Mouse (Mus musculus): ENCODE data around the gene Emilin2. TPM values are rescaled to one million over a fixed set of nuclear protein-coding genes. Genes with fewer than 3 reads are reported as not detected.

The Emilin2 gene
- polyA plus RNA-seq (2012; fragmentation: generic; extraction: Trizol): 7.9 TPM
- long read RNA-seq, experiment 1, transcript Emilin2-203 (8 exons, 3,939 nt): major isoform, 17 of 35 reads
- long read RNA-seq, experiment 1, partial matches to known transcripts: 7 of 35 reads
- long read RNA-seq, experiment 1, other reads (novel, unspliced or antisense): 11 of 35 reads
- long read RNA-seq, experiment 2, transcript Emilin2-201 (8 exons, 3,906 nt): minor isoform, 41 of 520 reads
- long read RNA-seq, experiment 2, transcript Emilin2-203 (8 exons, 3,939 nt): major isoform, 437 of 520 reads
- long read RNA-seq, experiment 2, partial matches to known transcripts: 16 of 520 reads
- long read RNA-seq, experiment 2, other reads (novel, unspliced or antisense): 23 of 520 reads

DNA sequence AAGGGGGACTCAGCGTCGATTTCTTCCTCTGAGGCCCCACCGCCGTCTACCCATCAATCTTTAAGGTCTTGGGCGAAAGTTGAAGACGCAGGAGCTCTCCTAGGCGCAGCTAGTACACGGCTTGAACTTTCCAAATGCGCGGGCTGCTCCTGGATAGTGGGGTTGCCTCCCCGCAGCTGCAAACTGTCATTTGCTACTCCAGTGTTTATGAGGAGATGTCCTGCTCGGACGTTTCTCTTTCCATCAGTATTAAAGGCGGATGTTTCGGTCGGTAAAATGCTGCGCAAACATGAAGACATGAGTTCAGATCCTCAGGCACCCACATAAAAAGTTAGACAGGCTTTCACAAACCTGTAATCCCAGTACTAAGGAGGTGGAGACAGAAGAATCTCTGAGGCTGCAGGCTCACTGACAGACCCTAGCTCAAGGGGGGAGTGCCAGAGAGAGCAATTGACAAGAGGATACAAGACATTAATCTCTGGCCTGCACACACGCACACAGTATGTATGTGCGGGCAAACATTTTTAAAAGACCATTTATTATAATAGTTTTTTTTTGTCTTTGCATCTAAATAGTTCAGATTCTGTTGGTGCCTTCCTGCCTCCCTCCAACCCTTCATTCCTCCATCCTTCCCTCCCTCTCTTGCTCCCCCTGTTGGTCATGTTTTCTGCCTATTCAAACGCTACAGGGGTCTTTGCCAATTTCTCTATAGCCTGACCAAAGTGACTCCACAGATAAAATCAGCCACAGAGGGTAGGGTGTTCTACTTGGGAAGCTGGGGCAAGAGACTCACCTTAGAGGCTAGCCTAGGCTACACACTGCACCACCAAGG, at the start of gene Emilin2:
Emilin2 (minus strand) TSS at position 639 of the 832 bp plus-strand sequence.
- no peaks in the 10 kb centered on the region for H3K79me2 ChIP-seq (ENCODE audit: control insufficient read depth, insufficient read depth)
- no peak for TF ChIP-seq MYOD1 (IDR thresholded peaks at IDR 0.05; ENCODE audit: control insufficient read depth, insufficient read length, low read depth)
- no peak for TF ChIP-seq MAX (IDR thresholded peaks at IDR 0.05)
- TF ChIP-seq USF1 (IDR thresholded peaks at IDR 0.05; ENCODE audit: low read depth): no peak
- TF ChIP-seq CEBPB (IDR thresholded peaks at IDR 0.05; ENCODE audit: low read depth): no peak
- no peak for TF ChIP-seq CTCF (IDR thresholded peaks at IDR 0.05; ENCODE audit: control insufficient read depth, insufficient read depth, insufficient read length)
- TF ChIP-seq MYOG (IDR thresholded peaks at IDR 0.05; ENCODE audit: control insufficient read depth, extremely low read depth, insufficient read length): no peak
- no peak for TF ChIP-seq FOSL1 (IDR thresholded peaks at IDR 0.05; ENCODE audit: insufficient read depth, low read length, poor library complexity, severe bottlenecking)
- no peaks in the 10 kb centered on the region for H3K79me3 ChIP-seq (ENCODE audit: low read depth)
- H3ac ChIP-seq (ENCODE audit: control insufficient read depth, insufficient read length, low read depth): peak within 1 kb of the TSS; percentile 42
- peak within 1 kb of the TSS; percentile 2 for H3K4me3 ChIP-seq (ENCODE audit: insufficient read depth, poor library complexity, severe bottlenecking)
- no peaks in the 10 kb centered on the region for H3K27me3 ChIP-seq (ENCODE audit: control insufficient read depth, insufficient read depth, insufficient read length)
- no peaks in the 10 kb centered on the region for H3K36me3 ChIP-seq (ENCODE audit: control insufficient read depth, insufficient read depth)

DNA sequence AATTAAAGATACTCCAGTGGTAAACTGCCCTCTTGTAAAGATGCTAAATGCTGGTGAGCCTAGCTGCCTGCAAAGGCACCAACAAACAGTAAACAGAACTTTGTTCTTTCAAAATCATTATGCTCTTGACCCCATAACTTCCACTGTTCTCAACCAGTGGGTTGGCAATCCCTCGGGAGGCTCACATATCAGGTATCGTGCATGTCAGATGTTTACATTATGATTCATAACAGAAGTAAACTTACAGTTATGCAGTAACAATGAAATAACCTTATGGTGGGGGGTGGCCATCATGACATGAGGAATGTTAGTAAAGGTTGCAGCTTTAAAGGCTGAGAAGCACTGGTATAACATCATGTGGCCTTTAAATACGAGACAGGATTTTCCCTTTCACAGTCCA, 43.7 kb upstream of the Emilin2 start:
- peaks cover 69% of the 10 kb centered on the region for H3K36me3 ChIP-seq (ENCODE audit: control insufficient read depth, insufficient read depth)

DNA sequence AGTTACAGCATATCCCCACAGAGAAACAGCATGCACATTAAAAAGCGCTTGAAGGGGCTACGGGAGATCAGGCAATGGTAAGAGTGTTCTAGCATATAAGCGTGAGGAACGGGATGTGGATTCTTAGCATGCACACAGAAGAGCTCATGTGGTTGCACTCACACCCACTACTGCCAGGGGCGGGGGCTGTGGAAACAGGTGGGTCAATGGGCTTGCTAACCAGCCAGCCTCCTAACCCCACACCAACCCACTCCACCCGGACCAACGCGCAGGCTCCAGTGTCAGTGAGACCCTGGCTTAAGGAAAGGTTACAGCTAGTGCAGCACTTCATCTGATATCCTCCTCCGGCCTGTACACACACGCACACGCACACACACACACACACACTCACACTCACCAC, 42.4 kb upstream of the Emilin2 start:
- H3K27me3 ChIP-seq (ENCODE audit: control insufficient read depth, insufficient read depth, insufficient read length): no peaks in the 10 kb centered on the region
- H3ac ChIP-seq (ENCODE audit: control insufficient read depth, insufficient read length, low read depth): no peak overlapping the region
- H3K4me3 ChIP-seq (ENCODE audit: insufficient read depth, poor library complexity, severe bottlenecking): no peak overlapping the region
- TF ChIP-seq MYOG (IDR thresholded peaks at IDR 0.05; ENCODE audit: control insufficient read depth, extremely low read depth, insufficient read length): no peak
- TF ChIP-seq CEBPB (IDR thresholded peaks at IDR 0.05; ENCODE audit: low read depth): no peak
- TF ChIP-seq FOSL1 (IDR thresholded peaks at IDR 0.05; ENCODE audit: insufficient read depth, low read length, poor library complexity, severe bottlenecking): no peak
- TF ChIP-seq CTCF (IDR thresholded peaks at IDR 0.05; ENCODE audit: control insufficient read depth, insufficient read depth, insufficient read length): no peak
- TF ChIP-seq USF1 (IDR thresholded peaks at IDR 0.05; ENCODE audit: low read depth): no peak
- TF ChIP-seq MAX (IDR thresholded peaks at IDR 0.05): no peak
- no peak for TF ChIP-seq MYOD1 (IDR thresholded peaks at IDR 0.05; ENCODE audit: control insufficient read depth, insufficient read length, low read depth)
- no peaks in the 10 kb centered on the region for H3K79me3 ChIP-seq (ENCODE audit: low read depth)
- H3K79me2 ChIP-seq (ENCODE audit: control insufficient read depth, insufficient read depth): no peaks in the 10 kb centered on the region
- peaks cover 70% of the 10 kb centered on the region for H3K36me3 ChIP-seq (ENCODE audit: control insufficient read depth, insufficient read depth)

More for the DNA sequence above, 43.7 kb upstream of the Emilin2 start:
- no peaks in the 10 kb centered on the region for H3K27me3 ChIP-seq (ENCODE audit: control insufficient read depth, insufficient read depth, insufficient read length)
- peak overlapping the region; percentile 23 for H3ac ChIP-seq (ENCODE audit: control insufficient read depth, insufficient read length, low read depth)
- H3K79me2 ChIP-seq (ENCODE audit: control insufficient read depth, insufficient read depth): no peaks in the 10 kb centered on the region
- no peak overlapping the region for H3K4me3 ChIP-seq (ENCODE audit: insufficient read depth, poor library complexity, severe bottlenecking)
- TF ChIP-seq MAX (IDR thresholded peaks at IDR 0.05) (peak; percentile 14), USF1 (IDR thresholded peaks at IDR 0.05; ENCODE audit: low read depth) (no peak), CEBPB (IDR thresholded peaks at IDR 0.05; ENCODE audit: low read depth) (peak; percentile 7), MYOD1 (IDR thresholded peaks at IDR 0.05; ENCODE audit: control insufficient read depth, insufficient read length, low read depth) (peak; percentile 6), FOSL1 (IDR thresholded peaks at IDR 0.05; ENCODE audit: insufficient read depth, low read length, poor library complexity, severe bottlenecking) (peak; percentile 78)
- H3K79me3 ChIP-seq (ENCODE audit: low read depth): no peaks in the 10 kb centered on the region

DNA sequence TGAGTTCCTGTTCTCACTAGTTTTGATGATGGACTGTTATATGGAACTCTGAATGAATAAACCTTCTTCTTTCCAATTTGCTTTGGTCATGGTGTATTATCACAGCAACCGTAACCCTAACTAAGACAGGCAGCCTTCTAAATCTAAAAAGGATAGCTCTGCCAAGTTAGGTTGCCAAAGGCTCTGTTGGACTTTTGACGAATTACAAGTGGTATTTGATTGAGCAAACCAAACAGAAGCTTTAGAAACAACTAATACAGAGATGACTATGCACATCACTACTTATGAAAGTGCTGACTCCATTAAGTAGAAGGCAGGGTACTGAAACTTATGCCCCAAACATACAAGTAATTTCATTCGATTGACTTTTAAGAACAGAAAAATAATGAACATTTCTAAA, 36.4 kb upstream of the Emilin2 start:
- TF ChIP-seq MYOG (IDR thresholded peaks at IDR 0.05; ENCODE audit: control insufficient read depth, extremely low read depth, insufficient read length): no peak
- TF ChIP-seq CEBPB (IDR thresholded peaks at IDR 0.05; ENCODE audit: low read depth): no peak
- TF ChIP-seq MYOD1 (IDR thresholded peaks at IDR 0.05; ENCODE audit: control insufficient read depth, insufficient read length, low read depth): no peak
- no peak for TF ChIP-seq CTCF (IDR thresholded peaks at IDR 0.05; ENCODE audit: control insufficient read depth, insufficient read depth, insufficient read length)
- TF ChIP-seq FOSL1 (IDR thresholded peaks at IDR 0.05; ENCODE audit: insufficient read depth, low read length, poor library complexity, severe bottlenecking): no peak
- TF ChIP-seq USF1 (IDR thresholded peaks at IDR 0.05; ENCODE audit: low read depth): no peak
- TF ChIP-seq MAX (IDR thresholded peaks at IDR 0.05): no peak
- Histone ChIP-seq H3K79me3 (ENCODE audit: low read depth) (no peaks in the 10 kb centered on the region), H3K36me3 (ENCODE audit: control insufficient read depth, insufficient read depth) (peaks cover 81% of the 10 kb centered on the region), H3K4me3 (ENCODE audit: insufficient read depth, poor library complexity, severe bottlenecking) (no peak overlapping the region), H3K27me3 (ENCODE audit: control insufficient read depth, insufficient read depth, insufficient read length) (no peaks in the 10 kb centered on the region), H3ac (ENCODE audit: control insufficient read depth, insufficient read length, low read depth) (no peak overlapping the region), H3K79me2 (ENCODE audit: control insufficient read depth, insufficient read depth) (no peaks in the 10 kb centered on the region)

DNA sequence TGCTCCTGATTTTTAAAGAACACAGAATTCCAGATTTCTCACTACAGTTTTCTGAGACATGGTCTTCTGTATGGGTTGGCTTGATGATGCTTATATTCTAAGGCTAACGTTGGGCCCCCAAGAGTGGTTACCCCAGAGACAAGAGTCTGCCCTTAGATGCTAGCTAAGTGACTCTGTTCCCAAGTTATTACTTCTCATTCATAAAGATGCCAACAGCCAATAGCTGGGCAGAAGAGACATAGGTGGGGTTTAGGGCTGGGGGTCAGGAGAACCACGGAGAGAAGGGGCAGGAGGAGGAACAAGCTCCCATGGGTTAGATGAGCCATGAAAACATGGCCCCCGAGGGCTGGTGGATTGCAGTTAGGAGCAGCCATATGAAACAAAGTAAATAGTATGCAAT, 30.2 kb upstream of the Emilin2 start:
- no peak overlapping the region for H3ac ChIP-seq (ENCODE audit: control insufficient read depth, insufficient read length, low read depth)
- no peaks in the 10 kb centered on the region for H3K27me3 ChIP-seq (ENCODE audit: control insufficient read depth, insufficient read depth, insufficient read length)
- TF ChIP-seq CEBPB (IDR thresholded peaks at IDR 0.05; ENCODE audit: low read depth): no peak
- TF ChIP-seq CTCF (IDR thresholded peaks at IDR 0.05; ENCODE audit: control insufficient read depth, insufficient read depth, insufficient read length): no peak
- no peak for TF ChIP-seq FOSL1 (IDR thresholded peaks at IDR 0.05; ENCODE audit: insufficient read depth, low read length, poor library complexity, severe bottlenecking)
- TF ChIP-seq MYOD1 (IDR thresholded peaks at IDR 0.05; ENCODE audit: control insufficient read depth, insufficient read length, low read depth): no peak
- TF ChIP-seq MAX (IDR thresholded peaks at IDR 0.05): no peak
- TF ChIP-seq MYOG (IDR thresholded peaks at IDR 0.05; ENCODE audit: control insufficient read depth, extremely low read depth, insufficient read length): no peak
- no peak for TF ChIP-seq USF1 (IDR thresholded peaks at IDR 0.05; ENCODE audit: low read depth)
- H3K36me3 ChIP-seq (ENCODE audit: control insufficient read depth, insufficient read depth): peaks cover 28% of the 10 kb centered on the region
- no peaks in the 10 kb centered on the region for H3K79me3 ChIP-seq (ENCODE audit: low read depth)
- no peaks in the 10 kb centered on the region for H3K79me2 ChIP-seq (ENCODE audit: control insufficient read depth, insufficient read depth)
- H3K4me3 ChIP-seq (ENCODE audit: insufficient read depth, poor library complexity, severe bottlenecking): no peak overlapping the region
